Mouse (Mus musculus) MEL (cell line): ENCODE data around the gene Gsta3. TPM values are rescaled to one million over a fixed set of nuclear protein-coding genes. Genes with fewer than 3 reads are reported as not detected.
"Not testable (repeated sequence)": the region's sequence is repeated elsewhere in the genome, so short reads cannot be mapped to it uniquely, and the experiment has no call there.

Experiments
- DNase-seq: peaks from one replicate; pipeline ENCODE4 v3.0.0; 2011; ENCODE audit warnings: low read depth, low spot score
- H3K27ac ChIP-seq: 2 replicates; pipeline ENCODE4 v1.5.1; 2012; ENCODE audit warnings: low read depth, mild to moderate bottlenecking, control low read depth, low read length, moderate library complexity; ENCODE audit not compliant: control insufficient read depth
- H3K27me3 ChIP-seq, 2 experiments: fragments of 150-350 bp in 1 of 2; sonication (generic) in 1 of 2; 2 replicates each; pipeline ENCODE4 v1.6.1; 2012; ENCODE audit warnings: low read length in 2 of 2, mild to moderate bottlenecking in 2 of 2, improper control_type of control experiment in 1 of 2, moderate library complexity in 1 of 2; ENCODE audit not compliant: insufficient read depth in 2 of 2, control insufficient read depth in 1 of 2
- H3K36me3 ChIP-seq, 2 experiments: 2 replicates each; pipeline ENCODE4 v1.6.1; 2012 to 2014; ENCODE audit warnings: low read length in 2 of 2, improper control_type of control experiment in 1 of 2, inconsistent platforms in 1 of 2, mild to moderate bottlenecking in 1 of 2; ENCODE audit not compliant: insufficient read depth in 2 of 2, control insufficient read depth in 1 of 2
- H3K4me1 ChIP-seq, 2 experiments: fragments of 150-350 bp in 1 of 2; sonication (generic) in 1 of 2; 2 replicates each; pipeline ENCODE4 v1.6.1; 2012; ENCODE audit warnings: low read length in 2 of 2, improper control_type of control experiment in 1 of 2, mild to moderate bottlenecking in 1 of 2; ENCODE audit not compliant: insufficient read depth in 2 of 2, control insufficient read depth in 1 of 2
- H3K4me3 ChIP-seq, 2 experiments: fragments of 150-350 bp in 1 of 2; sonication (generic) in 1 of 2; 2 replicates each; pipeline ENCODE4 v1.5.1; 2012; ENCODE audit warnings: low read depth in 2 of 2, low read length in 2 of 2, mild to moderate bottlenecking in 2 of 2, moderate library complexity in 2 of 2, control low read depth in 1 of 2, improper control_type of control experiment in 1 of 2; ENCODE audit not compliant: control insufficient read depth in 1 of 2, insufficient read depth in 1 of 2
- H3K79me2 ChIP-seq: 2 replicates; pipeline ENCODE4 v1.6.1; 2012; ENCODE audit warnings: mild to moderate bottlenecking, low read length, moderate library complexity; ENCODE audit not compliant: control insufficient read depth, poor library complexity, insufficient read depth
- H3K9ac ChIP-seq: 2 replicates; pipeline ENCODE4 v1.6.1; 2012; ENCODE audit warnings: low read depth, mild to moderate bottlenecking, control low read depth, low read length, moderate library complexity; ENCODE audit not compliant: control insufficient read depth, poor library complexity, severe bottlenecking
- H3K9me3 ChIP-seq: fragments of 150-350 bp; sonication (generic); replicated peaks from 2 replicates; pipeline ENCODE4 v1.6.1; 2012; ENCODE audit warnings: mild to moderate bottlenecking, low read length, improper control_type of control experiment, moderate library complexity; ENCODE audit not compliant: insufficient read depth
- CHD1 ChIP-seq: IDR thresholded peaks from 2 replicates; pipeline ENCODE4 v1.6.1; 2012; ENCODE audit warnings: low read depth, mild to moderate bottlenecking, inconsistent platforms, low read length, improper control_type of control experiment
- EP300 ChIP-seq, 2 experiments: IDR thresholded peaks; 2 replicates each; pipeline ENCODE4 v1.6.1; 2011; ENCODE audit warnings: improper control_type of control experiment in 2 of 2, low read length in 2 of 2, low read depth in 1 of 2, mild to moderate bottlenecking in 1 of 2
- ETS1 ChIP-seq: IDR thresholded peaks from 2 replicates; pipeline ENCODE4 v1.6.1; 2012; ENCODE audit warnings: low read depth, mild to moderate bottlenecking, inconsistent platforms, low read length, improper control_type of control experiment, moderate library complexity
- GATA1 ChIP-seq: IDR thresholded peaks from 2 replicates; pipeline ENCODE4 v1.6.1; 2011; ENCODE audit warnings: low read depth, low read length, improper control_type of control experiment
- HCFC1 ChIP-seq: IDR thresholded peaks from 2 replicates; pipeline ENCODE4 v1.6.1; 2012; ENCODE audit warnings: low read depth, mild to moderate bottlenecking, inconsistent platforms, low read length, improper control_type of control experiment, moderate library complexity
- KAT2A ChIP-seq: conservative IDR thresholded peaks from 2 replicates; pipeline ENCODE4 v1.6.1; 2012; ENCODE audit warnings: low read depth, low read length, improper control_type of control experiment, inconsistent platforms
- MAZ ChIP-seq: IDR thresholded peaks from 2 replicates; pipeline ENCODE4 v1.6.1; 2012; ENCODE audit warnings: low read depth, mild to moderate bottlenecking, inconsistent platforms, low read length, improper control_type of control experiment
- MYC ChIP-seq: IDR thresholded peaks from 2 replicates; pipeline ENCODE4 v1.6.1; 2011; ENCODE audit warnings: low read depth, mild to moderate bottlenecking, low read length, improper control_type of control experiment, moderate library complexity
- POLR2AphosphoS2 ChIP-seq: IDR thresholded peaks from 2 replicates; pipeline ENCODE4 v1.6.1; 2011; ENCODE audit warnings: low read length, improper control_type of control experiment
- POLR2AphosphoS5 ChIP-seq: IDR thresholded peaks from 2 replicates; pipeline ENCODE4 v1.6.1; 2012; ENCODE audit warnings: low read depth, borderline replicate concordance, mild to moderate bottlenecking, inconsistent platforms, low read length, moderate library complexity, mixed read lengths
- RCOR1 ChIP-seq: IDR thresholded peaks from 2 replicates; pipeline ENCODE4 v1.6.1; 2012; ENCODE audit warnings: low read depth, mild to moderate bottlenecking, inconsistent platforms, low read length, improper control_type of control experiment
- SIN3A ChIP-seq: IDR thresholded peaks from 2 replicates; pipeline ENCODE4 v1.6.1; 2012; ENCODE audit warnings: low read length, improper control_type of control experiment, inconsistent platforms
- UBTF ChIP-seq: IDR thresholded peaks from 2 replicates; pipeline ENCODE4 v1.6.1; 2012; ENCODE audit warnings: low read depth, mild to moderate bottlenecking, inconsistent platforms, low read length, improper control_type of control experiment, moderate library complexity, borderline replicate concordance; ENCODE audit not compliant: insufficient read depth
- ZKSCAN1 ChIP-seq: IDR thresholded peaks from 2 replicates; pipeline ENCODE4 v1.6.1; 2012; ENCODE audit warnings: low read depth, mild to moderate bottlenecking, inconsistent platforms, low read length, improper control_type of control experiment, moderate library complexity
- ZMIZ1 ChIP-seq: IDR thresholded peaks from 2 replicates; pipeline ENCODE4 v1.6.1; 2012; ENCODE audit warnings: low read depth, mild to moderate bottlenecking, inconsistent platforms, low read length, improper control_type of control experiment, moderate library complexity
- polyA plus RNA-seq, 2 experiments: library from polyadenylated mRNA; stranded (reverse) in 1 of 2; unstranded in 1 of 2; fragments of >175 nt in 1 of 2; fragments of >200 nt in 1 of 2; gene quantifications; 2 replicates each; pipeline versions ENCODE4 v1.2.1 to v1.2.4; 2012; ENCODE audit warnings: low replicate concordance in 2 of 2, low read depth in 1 of 2; ENCODE audit not compliant: insufficient read length in 2 of 2, insufficient read depth in 1 of 2, missing spikeins in 1 of 2
- total RNA-seq: library from RNA; depleted of rRNA; stranded (reverse); fragments of 300-350 nt; gene quantifications from 2 replicates; pipeline ENCODE4 v1.2.3, GENCODE M21; 2012

Gene Gsta3
- total and polyA plus RNA-seq, 3 experiments: 2.2 to 3.4 TPM; not detected in 1

DNA sequence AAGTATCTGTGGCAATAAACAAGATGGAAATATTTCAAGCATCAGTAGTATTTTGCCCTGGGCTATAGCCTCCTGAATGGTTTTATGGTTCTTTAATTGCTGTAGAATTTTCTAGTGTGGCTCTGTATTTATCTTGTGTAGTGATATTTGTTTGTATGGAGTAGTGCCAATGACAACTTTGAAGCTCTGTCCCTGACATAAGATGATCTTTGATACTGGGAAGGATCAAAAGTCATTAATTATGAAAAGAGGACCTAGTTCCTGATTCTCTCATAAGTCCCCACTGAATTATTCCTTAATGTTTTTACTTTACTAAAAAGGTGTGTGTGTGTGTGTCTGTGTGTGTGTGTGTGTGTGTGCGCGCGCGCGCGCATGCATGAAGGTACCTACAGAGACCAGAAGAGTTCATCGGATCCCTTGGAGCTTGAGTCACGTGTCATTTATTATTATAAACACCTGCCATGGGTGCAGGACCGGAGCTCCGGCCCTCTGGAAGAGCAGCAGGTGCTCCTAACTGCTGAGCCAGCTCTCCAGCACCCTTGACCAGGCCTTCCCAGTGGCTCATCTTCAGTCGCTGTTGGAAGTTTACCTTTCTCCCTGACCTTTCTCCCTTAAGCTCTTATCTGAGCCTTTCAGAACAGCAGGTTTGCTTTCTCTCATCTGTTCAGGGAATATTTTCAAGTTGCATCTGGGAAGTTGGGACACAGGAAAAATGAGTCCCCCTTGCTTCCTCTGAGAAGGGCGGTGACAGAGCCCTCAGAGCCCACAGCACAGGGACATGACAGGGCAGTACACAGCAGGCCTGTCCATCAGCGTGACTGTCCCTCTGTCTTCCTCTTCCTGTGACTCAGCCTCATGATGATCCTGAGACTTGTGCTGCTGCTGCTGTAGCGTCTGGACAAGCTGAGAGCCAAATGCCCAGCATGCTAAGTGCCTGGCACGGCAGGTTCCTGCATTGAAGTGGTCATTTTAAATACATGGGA, 11.4 kb upstream of the Gsta3 start:
- not testable (repeated sequence) for H3K36me3 ChIP-seq, H3K79me2 ChIP-seq, H3K27me3 ChIP-seq

DNA sequence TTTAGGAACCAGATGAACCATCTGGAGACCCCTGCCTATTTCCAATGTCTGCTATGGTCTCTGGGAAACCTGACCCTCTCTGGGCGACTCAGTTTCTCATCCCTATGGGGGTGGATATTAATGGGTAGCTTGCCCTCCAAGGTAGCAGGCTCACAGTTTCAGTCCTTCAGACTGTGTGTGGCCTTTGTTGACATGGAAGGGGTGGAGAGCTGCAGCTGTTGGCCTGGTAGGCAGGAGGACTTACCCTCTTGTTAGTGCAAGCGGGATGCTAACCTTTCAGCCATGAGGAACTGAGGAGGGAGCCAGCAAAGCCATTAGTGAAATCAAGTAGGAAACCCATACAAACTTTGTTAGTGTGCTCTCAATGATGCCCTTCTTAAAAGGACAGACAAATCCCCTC, 10.0 kb upstream of the Gsta3 start:
- Histone ChIP-seq H3K9me3 (no peaks in the 10 kb centered on the region), H3K4me1 (no peaks in the 10 kb centered on the region), H3K79me2 (no peaks in the 10 kb centered on the region), H3K9ac (no peak overlapping the region), H3K27ac (no peak overlapping the region), H3K36me3 (no peaks in the 10 kb centered on the region), H3K27me3 (no peaks in the 10 kb centered on the region), H3K4me3 (no peak overlapping the region)
- TF ChIP-seq ZMIZ1 (no peak), POLR2AphosphoS2 (no peak), ETS1 (no peak), CHD1 (no peak), POLR2AphosphoS5 (no peak), UBTF (no peak), KAT2A (no peak), MYC (no peak), HCFC1 (no peak), MAZ (no peak), GATA1 (no peak), EP300 (IDR thresholded peaks at IDR 0.05; ENCODE audit: low read depth in 1 of 2, low read length in 2 of 2) (no peak), ZKSCAN1 (no peak), SIN3A (no peak), RCOR1 (no peak)
- DNase-seq: no peak

More for the DNA sequence above, 11.4 kb upstream of the Gsta3 start:
- not testable (repeated sequence) for DNase-seq, H3K9ac ChIP-seq, H3K27ac ChIP-seq, H3K4me3 ChIP-seq, H3K9me3 ChIP-seq, H3K4me1 ChIP-seq
